Mouse (Mus musculus) spleen, adult 2 months (tissue): ENCODE measurements at regions not wholly inside any gene's neighbourhood (a gene's known extent, or its start where the extent isn't known, plus 50 kb on each side); places are given as distances from the start of the nearest gene placed in this dataset.

Experiments
- CTCF ChIP-seq: fragments of 200-500 bp; IDR thresholded peaks from 2 replicates; pipeline ENCODE4 v1.5.1; 2011; ENCODE audit warnings: mild to moderate bottlenecking, inconsistent platforms; ENCODE audit not compliant: insufficient read depth, insufficient read length, insufficient replicate concordance; ENCODE audit errors: extremely low read depth
- POLR2A ChIP-seq: fragments of 200-500 bp; IDR thresholded peaks from 2 replicates; pipeline ENCODE4 v1.6.1; 2011; ENCODE audit warnings: low read depth, low read length, inconsistent platforms

DNA sequence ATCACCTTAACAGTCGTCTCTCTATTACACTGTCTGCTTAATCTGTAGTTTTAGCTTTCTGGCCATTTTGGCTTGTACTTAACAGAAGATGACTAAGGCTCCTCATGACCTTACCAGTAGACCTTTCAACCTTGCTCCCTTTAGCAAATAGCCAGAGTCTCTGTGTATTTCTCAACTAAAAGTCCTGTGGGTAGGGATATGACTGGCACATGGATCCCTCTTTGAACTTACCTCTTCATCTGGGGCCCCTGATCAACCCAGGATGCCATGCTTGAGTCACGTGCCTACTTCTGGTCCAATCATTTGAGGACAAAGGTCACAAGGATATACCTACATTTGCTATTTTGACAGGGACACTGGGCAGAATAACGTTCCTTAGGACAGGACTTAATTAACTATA, 292.7 kb downstream of the Cog6 start:
- TF ChIP-seq CTCF: no peak
- TF ChIP-seq POLR2A: no peak
